Mouse (Mus musculus) embryo, embryonic 9.5 days (tissue): ENCODE measurements around the gene Mrpl46.
A peak's percentile ranks its signal among the peaks of the same experiment; 100 is the strongest.

Source experiments
- DNase-seq: peaks from one replicate; pipeline ENCODE4 v3.0.0-alpha.2; 2017; ENCODE audit errors: extremely low spot score

Gene Mrpl46

GRCm38 (mm10) chr7:78782639-78783581, at the start of gene Mrpl46, which contains the start of gene Mrps11:
TSS of gene Mrpl46 (minus strand) at chr7:78783531.
TSS of gene Mrps11 (plus strand) at chr7:78783119.
- DNase-seq = peak; percentile 87

DNA sequence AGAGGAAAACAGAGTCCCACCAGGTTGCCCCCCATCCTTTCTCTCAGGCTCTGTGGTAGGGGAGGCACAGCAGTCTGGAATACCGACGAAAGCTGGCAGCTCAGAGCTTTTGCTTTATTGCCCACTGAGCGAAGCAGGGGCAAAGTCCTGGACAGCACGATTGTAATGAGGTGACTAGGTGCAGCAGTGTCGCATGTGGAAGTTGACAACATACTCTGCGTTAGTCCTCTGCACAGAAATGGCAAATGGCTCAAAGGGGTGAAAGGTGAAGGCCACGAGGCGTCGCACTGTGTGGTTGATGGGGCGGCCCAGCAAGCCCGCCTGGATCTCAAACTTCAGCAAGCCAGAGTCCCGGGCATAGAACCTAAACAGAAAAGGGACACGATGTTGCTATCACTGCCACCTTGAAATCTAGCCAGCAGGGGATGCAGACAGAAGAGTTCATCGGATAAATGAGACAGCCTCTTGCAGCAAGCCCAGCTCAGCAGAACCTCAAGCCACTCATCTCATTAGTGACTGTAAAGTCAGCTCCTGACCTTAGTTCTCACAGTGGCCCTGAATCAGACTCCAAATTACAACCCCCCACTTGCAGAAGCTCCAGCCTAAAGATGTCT, 44.5 kb upstream of the Mrpl46 start:
- DNase-seq = no peak

DNA sequence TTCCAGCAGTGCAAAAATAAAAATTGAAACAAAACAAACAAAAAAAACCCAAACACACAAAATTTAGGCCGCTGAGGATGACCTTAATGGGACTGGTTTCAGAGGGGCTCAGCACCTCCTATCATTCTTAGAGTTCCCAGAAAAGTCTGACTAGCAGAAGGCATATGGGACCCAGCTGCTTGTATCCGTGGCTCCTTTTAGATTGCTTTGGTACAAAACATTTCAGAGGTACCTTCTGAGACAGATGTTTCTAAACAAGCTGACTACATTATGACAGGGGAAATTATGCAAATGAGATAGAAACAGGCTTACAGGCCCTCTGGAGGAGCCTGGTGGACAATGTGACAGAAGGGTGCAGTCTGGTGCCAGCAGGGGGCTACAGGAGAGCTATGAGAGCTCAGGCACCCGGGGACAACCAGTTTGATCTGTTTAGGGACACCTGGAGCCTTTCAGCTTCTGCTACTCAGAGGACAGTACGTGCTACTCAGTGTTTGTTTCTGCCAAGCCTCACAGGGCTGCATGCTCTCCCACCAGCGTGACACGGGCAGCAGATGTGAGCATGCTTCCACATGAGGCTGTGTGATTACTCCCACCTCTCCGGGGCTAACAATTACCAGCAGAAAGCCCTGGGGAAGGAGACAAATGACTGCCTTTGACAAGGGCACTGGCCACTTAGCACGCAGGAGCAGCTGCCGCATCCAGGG, 43.5 kb upstream of the Mrpl46 start:
- DNase-seq = peak; percentile 14

DNA sequence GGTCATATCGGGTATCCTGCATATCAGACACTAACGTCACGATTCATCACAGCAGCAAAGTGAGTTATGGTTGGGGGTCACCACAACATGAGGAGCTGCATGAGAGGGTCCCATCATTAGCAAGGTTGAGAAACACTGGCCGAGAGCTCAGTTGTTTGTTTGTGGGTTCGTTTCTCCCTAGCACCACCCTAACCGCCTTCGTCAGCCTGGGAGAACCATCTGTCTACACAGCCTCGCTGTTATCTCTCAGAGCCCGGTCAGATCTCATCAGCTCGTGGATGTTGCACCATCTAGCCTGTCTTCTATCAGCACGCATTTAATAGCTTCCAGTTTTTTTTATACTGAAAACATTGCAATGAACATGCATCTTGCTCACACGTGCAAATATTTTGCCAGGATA, 35.0 kb upstream of the Mrpl46 start:
- no peak for DNase-seq

DNA sequence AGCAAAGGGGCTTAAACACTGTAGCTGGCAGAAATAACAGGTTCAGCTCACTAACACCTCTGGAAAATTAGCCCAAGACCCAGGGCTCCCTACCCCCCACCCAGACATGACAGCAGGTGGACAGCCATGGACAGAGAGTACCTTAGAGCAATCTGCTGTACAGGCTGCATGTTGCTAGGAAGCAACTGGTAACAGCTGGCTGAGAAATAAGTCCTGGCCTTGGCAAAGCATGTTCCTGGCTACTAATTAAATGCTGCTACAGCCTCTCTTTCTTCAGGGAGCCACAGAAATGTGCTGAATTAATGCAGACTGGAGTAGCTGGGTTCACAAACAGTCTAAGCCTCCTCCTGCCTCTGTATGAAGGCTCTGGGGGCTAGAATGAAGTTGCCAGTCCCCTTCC, 31.4 kb upstream of the Mrpl46 start:
- DNase-seq = no peak

DNA sequence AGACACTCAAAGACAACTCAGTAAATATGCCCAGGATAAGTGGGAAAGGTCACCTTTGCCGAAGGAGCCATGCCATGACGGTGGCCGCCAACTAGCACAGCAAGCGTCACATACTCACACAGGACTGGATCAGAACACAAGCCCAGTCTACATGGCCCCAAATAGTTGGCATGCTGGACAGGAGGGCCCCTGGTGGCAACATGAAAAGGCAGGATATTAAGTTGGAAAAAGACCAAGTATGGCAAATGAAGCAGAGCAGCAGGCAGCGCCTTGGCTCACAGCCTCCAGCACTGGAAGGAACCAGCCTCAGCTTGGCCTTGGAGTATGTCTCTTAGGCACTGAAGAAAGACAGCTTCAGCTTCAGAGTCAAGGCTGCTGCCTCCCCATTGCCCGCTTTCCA, 30.5 kb upstream of the Mrpl46 start:
- no peak for DNase-seq

DNA sequence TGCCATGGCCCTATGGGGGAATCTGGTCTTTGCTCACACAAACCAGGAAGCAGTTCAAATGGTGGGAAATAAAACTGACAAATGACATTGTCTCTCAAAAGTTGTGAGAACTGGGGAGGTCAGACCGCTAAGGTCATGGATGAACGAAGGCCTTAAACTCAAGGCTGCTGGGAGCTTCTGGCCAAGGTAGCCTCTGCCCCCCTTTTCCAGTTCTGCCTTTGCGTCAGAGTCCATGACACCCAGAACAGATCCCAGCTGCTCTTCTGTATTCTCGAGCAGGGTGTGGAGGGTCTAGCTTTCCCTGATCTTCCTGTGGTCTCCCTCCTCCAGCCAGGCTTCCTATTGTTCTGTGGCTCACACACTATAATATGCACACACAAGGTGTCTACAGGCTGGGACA, 23.9 kb upstream of the Mrpl46 start:
- DNase-seq = no peak

DNA sequence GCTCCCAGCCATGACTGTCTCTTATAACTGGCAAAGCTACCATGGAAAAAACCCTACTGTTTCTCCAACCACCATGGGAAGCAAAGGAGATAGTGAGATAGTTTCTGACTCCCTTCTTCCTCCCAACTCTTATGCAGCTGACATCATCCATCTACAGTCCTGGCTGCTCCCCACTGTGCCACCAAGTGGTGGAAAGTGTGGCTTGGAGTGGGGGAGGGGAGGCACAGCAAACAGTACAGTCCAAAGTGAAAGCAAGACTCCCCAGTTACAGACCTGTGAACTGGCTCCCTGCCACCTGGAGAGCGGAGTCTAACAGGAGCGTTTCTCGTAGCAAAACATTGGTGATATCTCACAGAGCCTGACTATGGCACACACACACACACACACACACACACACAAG, 20.5 kb upstream of the Mrpl46 start:
- DNase-seq = no peak

DNA sequence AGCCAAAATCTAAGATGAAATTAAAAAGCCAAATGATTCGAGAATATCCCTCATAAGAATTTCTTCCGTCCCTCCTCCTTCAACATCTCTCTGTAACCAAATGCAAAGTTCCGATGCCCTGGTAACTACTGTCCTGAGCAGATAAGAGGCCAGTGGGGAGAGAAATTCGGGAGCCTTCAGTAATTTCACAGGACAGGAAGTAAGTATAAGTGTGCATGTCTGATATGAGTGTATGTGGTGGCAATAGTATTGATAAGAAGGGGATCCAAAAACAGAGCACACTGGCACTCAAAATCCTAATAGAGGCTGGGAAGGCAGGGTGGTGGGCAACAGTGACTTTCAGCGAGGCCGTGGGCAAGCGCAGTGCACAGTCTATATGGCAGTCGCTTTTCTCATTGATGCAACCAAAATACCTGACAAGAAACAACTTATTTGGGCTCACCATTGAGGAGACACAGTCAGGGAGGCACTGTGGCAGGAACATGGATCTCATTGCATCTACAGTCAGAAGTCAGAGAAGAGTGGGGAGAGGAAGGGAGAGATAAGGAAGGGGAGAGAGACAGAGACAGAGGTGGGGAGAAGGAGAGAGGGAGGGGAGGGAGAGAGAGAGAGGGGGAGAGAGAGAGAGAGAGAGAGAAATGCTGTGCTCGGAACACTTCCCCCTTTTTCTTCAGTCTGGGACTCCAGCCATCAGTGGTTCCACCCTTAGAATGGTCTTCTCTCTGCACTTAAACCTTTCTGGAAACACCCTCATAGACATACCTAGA, 16.6 kb upstream of the Mrpl46 start:
- no peak for DNase-seq

GRCm38 (mm10) chr7:78797843-78798455, 14.6 kb upstream of the Mrpl46 start:
- DNase-seq = no peak

DNA sequence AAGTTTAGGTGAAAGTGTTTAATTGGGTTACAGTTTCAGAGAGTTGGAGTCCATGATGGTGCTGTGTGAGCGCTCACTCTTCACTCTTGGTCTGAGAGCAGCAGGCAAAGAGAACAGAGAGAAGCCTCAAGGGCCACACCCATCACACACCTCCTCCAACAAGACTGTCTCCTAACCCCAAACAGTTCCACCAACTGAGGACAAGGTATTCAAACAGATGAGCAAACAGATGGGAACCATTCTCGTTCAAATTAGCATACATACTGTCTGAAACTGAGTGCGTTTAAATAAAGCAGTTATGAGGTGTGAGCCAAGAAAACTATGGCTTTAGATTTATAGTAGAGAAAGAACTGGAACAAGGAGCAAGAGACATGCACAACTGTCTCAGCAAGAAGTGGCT, 13.3 kb upstream of the Mrpl46 start:
- no peak for DNase-seq

GRCm38 (mm10) chr7:78794571-78795092, 11.3 kb upstream of the Mrpl46 start:
- DNase-seq = no peak

DNA sequence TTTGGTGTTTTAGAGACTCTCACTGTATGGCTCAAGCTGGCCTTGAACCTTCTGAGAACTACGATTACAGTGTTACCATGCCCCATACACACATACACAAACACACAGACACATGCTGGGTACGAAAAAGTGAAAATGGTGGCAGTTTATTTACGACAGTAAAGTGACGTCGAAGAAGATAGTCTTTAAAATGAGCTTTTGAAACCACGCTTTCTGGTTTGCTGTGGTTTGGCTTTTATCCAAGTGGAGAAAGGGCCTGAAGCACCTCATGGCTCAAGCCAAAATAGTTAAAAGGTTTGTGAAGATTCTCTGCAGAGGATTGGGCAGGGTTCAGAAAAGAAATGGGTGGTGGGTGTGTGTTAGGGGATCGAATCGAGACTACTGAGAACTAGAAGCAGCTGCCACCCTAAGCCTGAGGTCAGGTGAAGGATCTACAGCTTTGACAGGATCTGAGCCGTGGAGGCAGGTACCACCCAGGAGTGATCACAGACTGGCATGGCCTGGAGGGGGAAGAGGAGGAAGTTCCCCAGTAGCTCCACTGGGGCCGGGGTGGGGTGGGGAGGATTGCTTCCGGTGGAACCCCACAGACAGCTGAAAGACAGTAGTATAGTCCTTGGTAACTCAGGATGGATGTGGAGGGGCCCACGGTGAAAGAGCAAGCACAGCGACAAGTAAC, 10.7 kb upstream of the Mrpl46 start:
- DNase-seq = no peak

DNA sequence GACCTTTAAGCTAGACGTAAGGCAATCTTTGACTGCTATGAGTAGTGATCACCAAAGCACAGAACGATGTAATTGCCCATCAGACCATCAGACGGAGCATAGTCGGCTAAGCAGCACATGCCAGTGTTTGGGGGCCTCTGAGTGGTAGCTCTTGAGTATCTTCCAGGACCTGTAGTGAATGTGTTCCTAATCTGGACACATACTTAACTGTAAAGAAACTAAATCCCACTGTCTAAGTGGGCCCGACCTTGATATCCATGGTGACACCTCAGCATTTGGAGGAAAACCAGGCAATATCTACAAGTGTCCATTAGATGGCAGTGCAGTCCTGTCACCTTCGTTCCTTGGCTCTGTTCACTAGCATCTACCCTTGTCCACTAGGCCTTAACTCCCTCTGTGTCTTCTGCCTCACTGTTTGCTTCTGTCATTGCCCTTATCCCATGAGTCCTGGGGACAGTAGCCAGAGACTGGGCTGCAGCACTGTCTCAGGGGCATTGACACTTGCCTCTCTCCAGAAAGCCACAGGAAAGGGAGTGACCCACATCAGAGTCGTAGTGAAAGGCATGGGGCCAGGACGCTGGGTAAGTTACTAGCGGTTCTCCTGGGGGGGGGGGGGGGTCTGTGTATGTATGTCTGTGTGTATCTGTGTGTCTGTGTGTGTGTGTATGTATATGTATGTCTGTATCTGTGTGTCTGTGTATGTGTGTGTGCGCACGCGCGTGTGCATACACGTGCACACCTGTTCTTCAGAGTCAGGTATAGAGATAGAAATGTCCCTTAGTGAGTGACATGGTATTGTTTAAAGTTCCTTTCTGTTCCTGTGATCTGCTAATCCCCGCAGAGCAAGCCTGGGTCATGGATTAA, 8.3 kb upstream of the Mrpl46 start:
- peak; percentile 59 for DNase-seq

GRCm38 (mm10) chr7:78787793-78788380, 4.6 kb upstream of the Mrpl46 start:
- no peak for DNase-seq

DNA sequence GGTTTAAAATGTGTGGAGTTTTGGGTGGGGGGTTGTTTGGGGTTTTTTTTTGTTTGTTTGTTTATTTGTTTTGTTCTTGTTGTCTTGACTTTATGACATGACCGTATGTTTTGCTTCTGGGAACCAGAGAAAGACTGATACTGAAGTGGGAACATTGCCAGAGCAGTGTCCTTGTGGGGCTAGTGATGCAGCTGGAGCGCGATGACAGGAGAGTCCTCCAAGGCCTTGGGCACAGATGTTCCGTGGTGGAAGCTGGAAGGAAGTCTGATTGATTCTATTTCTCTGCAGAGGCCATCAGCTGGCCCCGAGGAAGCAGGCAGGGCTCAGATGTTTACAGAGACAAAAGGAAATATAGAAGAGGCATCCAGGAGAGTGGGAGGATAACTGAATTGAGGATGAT, 2.6 kb upstream of the Mrpl46 start:
- no peak for DNase-seq

DNA sequence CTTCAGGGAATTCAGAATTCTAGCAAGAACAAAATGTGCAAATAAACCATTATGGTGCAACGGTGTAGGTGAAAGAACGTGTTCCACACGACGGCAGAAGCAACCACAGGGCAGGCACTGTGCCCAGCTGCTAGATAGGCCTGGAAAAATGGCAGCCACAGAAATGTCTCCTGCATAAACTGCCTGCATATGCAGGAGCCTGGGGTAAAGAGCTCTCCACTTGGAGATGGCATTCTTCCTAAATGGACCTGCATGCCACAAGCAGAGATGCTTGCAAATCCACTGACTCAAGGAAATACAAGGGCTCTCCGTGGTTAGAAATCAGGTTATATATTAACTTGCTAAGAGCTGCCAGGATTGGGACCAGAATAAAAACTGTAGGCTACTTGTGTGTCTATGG, 4.6 kb downstream of the Mrpl46 start:
- DNase-seq = no peak

- no peak for DNase-seq
Observed at GRCm38 (mm10) chr7:78770936-78771335, 12.4 kb downstream of the Mrpl46 start.

- DNase-seq = no peak
Observed at GRCm38 (mm10) chr7:78769075-78769652, 14.2 kb downstream of the Mrpl46 start.
